Mouse (Mus musculus) embryonic stem cell, embryonic (primary cell): ENCODE data around the gene Kank2.

ENCODE experiments used
- CTCF ChIA-PET, 4 experiments: fragments of 300-600 bp in 2 of 4; fragments of 350-600 bp in 2 of 4; sonication (Branson Sonifier 250); formaldehyde crosslinking; loops; one replicate each; lab custom pipeline; 2022; ENCODE audit warnings: inconsistent platforms in 2 of 4; lab: Charles Lee
- POLR2A ChIA-PET, 4 experiments: fragments of 300-600 bp in 2 of 4; fragments of 350-600 bp in 2 of 4; sonication (Branson Sonifier 250); formaldehyde crosslinking; loops; one replicate each; lab custom pipeline; 2022; ENCODE audit warnings: antibody characterized with exemption in 4 of 4, inconsistent platforms in 1 of 4; lab: Charles Lee

Kank2 gene

GRCm38 (mm10) chr9:21829834-21830460 is 31.4 kb upstream of the Kank2 start:
- POLR2A ChIA-PET, result interaction anchor here in 2 of 4 experiments (0.6 to 1.7 kb wide), 4 partner anchors 9 to 90 kb away, joined by 3 to 7 read pairs (median 3); no protein-coding TSS in a partner anchor
- CTCF ChIA-PET, result no interaction called here

GRCm38 (mm10) chr9:21824366-21824765 is 25.8 kb upstream of the Kank2 start:
- ChIA-PET POLR2A (interaction anchor here (0.5 to 5.4 kb wide), 50 partner anchors 8 to 548 kb away, joined by 3 to 41 read pairs (median 4); partner anchors contain the start of genes Angptl8 (in 3 of the 4), Kank2 (in 3 of the 4), Ldlr (in 2 of the 4) and Ccdc159 (in 1 of the 4)), CTCF (interaction anchor here (0.5 to 1.9 kb wide), 13 partner anchors 10 to 222 kb away, joined by 3 to 9 read pairs (median 4); partner anchors contain the start of gene Spc24 (in 1 of the 4))

- ChIA-PET CTCF (interaction anchor here (0.5 to 1.9 kb wide), 13 partner anchors 9 to 222 kb away, joined by 3 to 9 read pairs (median 4); partner anchors contain the start of gene Spc24 (in 1 of the 4)), POLR2A (interaction anchor here (0.5 to 5.4 kb wide), 44 partner anchors 9 to 549 kb away, joined by 3 to 41 read pairs (median 4); partner anchors contain the start of genes Angptl8 (in 3 of the 4), Kank2 (in 3 of the 4) and Ldlr (in 2 of the 4))
Observed at GRCm38 (mm10) chr9:21823957-21824356, 25.4 kb upstream of the Kank2 start.

GRCm38 (mm10) chr9:21822686-21823085 is 24.1 kb upstream of the Kank2 start:
- ChIA-PET CTCF (interaction anchor here in 2 of 4 experiments (0.7 to 1.3 kb wide), 3 partner anchors 11 to 54 kb away, joined by 3 to 6 read pairs (median 3); no protein-coding TSS in a partner anchor), POLR2A (interaction anchor here in 3 of 4 experiments (0.7 to 5.4 kb wide), 7 partner anchors 12 to 183 kb away, joined by 3 to 41 read pairs (median 5); partner anchors contain the start of gene Angptl8 (in 2 of the 3))

GRCm38 (mm10) chr9:21820183-21820582 is 21.6 kb upstream of the Kank2 start:
- POLR2A ChIA-PET, result interaction anchor here in 3 of 4 experiments (0.6 to 1.3 kb wide), 8 partner anchors 15 to 274 kb away, joined by 3 to 6 read pairs (median 3); partner anchors contain the start of gene Spc24 (in 1 of the 3)
- CTCF ChIA-PET, result interaction anchor here in 2 of 4 experiments (0.6 to 1.7 kb wide), 3 partner anchors 16 to 1367 kb away, joined by 3 to 6 read pairs (median 4); no protein-coding TSS in a partner anchor

GRCm38 (mm10) chr9:21819181-21819729 is 20.7 kb upstream of the Kank2 start:
- CTCF ChIA-PET, result interaction anchor here in 1 of 4 experiments (1.5 kb wide), 1 partner anchor 15 kb away, joined by 3 read pairs; no protein-coding TSS in a partner anchor

GRCm38 (mm10) chr9:21818561-21818960 is 20.0 kb upstream of the Kank2 start:
- ChIA-PET CTCF (interaction anchor here in 2 of 4 experiments (0.7 to 1.5 kb wide), 2 partner anchors 14 to 196 kb away, joined by 3 read pairs; no protein-coding TSS in a partner anchor), POLR2A (interaction anchor here in 2 of 4 experiments (1.0 to 1.7 kb wide), 5 partner anchors 10 to 95 kb away, joined by 3 to 4 read pairs (median 4); partner anchors contain the start of gene Ldlr (in 1 of the 2))

More at GRCm38 (mm10) chr9:21819181-21819729, 20.7 kb upstream of the Kank2 start:
- POLR2A ChIA-PET, result interaction anchor here in 2 of 4 experiments (1.0 to 1.7 kb wide), 4 partner anchors 9 to 96 kb away, joined by 3 to 4 read pairs (median 4); partner anchors contain the start of gene Ldlr (in 1 of the 2)

- CTCF ChIA-PET, result interaction anchor here in 2 of 4 experiments (0.7 to 1.5 kb wide), 2 partner anchors 14 to 195 kb away, joined by 3 read pairs; no protein-coding TSS in a partner anchor
- POLR2A ChIA-PET, result interaction anchor here in 2 of 4 experiments (1.1 to 1.7 kb wide), 5 partner anchors 10 to 94 kb away, joined by 3 to 4 read pairs (median 4); partner anchors contain the start of gene Ldlr (in 1 of the 2)
Observed at GRCm38 (mm10) chr9:21818125-21818524, 19.6 kb upstream of the Kank2 start.

- CTCF ChIA-PET, result interaction anchor here in 1 of 4 experiments (0.6 kb wide), 2 partner anchors 12 to 51 kb away, joined by 3 read pairs; no protein-coding TSS in a partner anchor
- POLR2A ChIA-PET, result interaction anchor here (0.6 to 2.2 kb wide), 14 partner anchors 8 to 93 kb away, joined by 3 to 7 read pairs (median 4); no protein-coding TSS in a partner anchor
Observed at GRCm38 (mm10) chr9:21816716-21817305, 18.3 kb upstream of the Kank2 start.

GRCm38 (mm10) chr9:21811170-21811569 is 12.6 kb upstream of the Kank2 start:
- ChIA-PET CTCF (interaction anchor here (0.6 to 1.5 kb wide), 18 partner anchors 12 to 781 kb away, joined by 3 to 11 read pairs (median 4); partner anchors contain the start of genes Kank2 (in 1 of the 4) and Spc24 (in 1 of the 4)), POLR2A (interaction anchor here (0.5 to 2.0 kb wide), 32 partner anchors 8 to 531 kb away, joined by 3 to 12 read pairs (median 3); partner anchors contain the start of genes Angptl8 (in 1 of the 4), Kank2 (in 1 of the 4) and Ldlr (in 1 of the 4))

GRCm38 (mm10) chr9:21808561-21808960 is 10.0 kb upstream of the Kank2 start:
- ChIA-PET POLR2A (interaction anchor here in 2 of 4 experiments (7.1 to 49.8 kb wide), 2 partner anchors 20 to 45 kb away, joined by 94 to 1056 read pairs; partner anchors contain the start of gene Spc24 (in 1 of the 2)), CTCF (no interaction called here)

- POLR2A ChIA-PET, result interaction anchor here in 2 of 4 experiments (1.0 to 49.8 kb wide), 9 partner anchors 9 to 81 kb away, joined by 3 to 1056 read pairs (median 4); partner anchors contain the start of genes Kank2 (in 2 of the 2) and Spc24 (in 2 of the 2)
- CTCF ChIA-PET, result no interaction called here
Observed at GRCm38 (mm10) chr9:21806976-21807375, 8.4 kb upstream of the Kank2 start.

GRCm38 (mm10) chr9:21806363-21806762 is 7.8 kb upstream of the Kank2 start:
- POLR2A ChIA-PET, result interaction anchor here in 3 of 4 experiments (0.6 to 49.8 kb wide), 15 partner anchors 8 to 83 kb away, joined by 3 to 1056 read pairs (median 4); partner anchors contain the start of genes Kank2 (in 2 of the 3), Spc24 (in 2 of the 3) and Ldlr (in 1 of the 3)
- CTCF ChIA-PET, result interaction anchor here in 2 of 4 experiments (0.7 to 3.3 kb wide), 9 partner anchors 12 to 260 kb away, joined by 3 to 35 read pairs (median 3); partner anchors contain the start of genes Carm1 (in 1 of the 2) and Spc24 (in 1 of the 2)

- CTCF ChIA-PET, result interaction anchor here (0.5 to 3.3 kb wide), 109 partner anchors 9 to 800 kb away, joined by 3 to 35 read pairs (median 4); partner anchors contain the start of genes Ldlr (in 3 of the 4), Spc24 (in 2 of the 4), Angptl8 (in 1 of the 4) and Carm1 (in 1 of the 4)
- POLR2A ChIA-PET, result interaction anchor here (0.6 to 49.8 kb wide), 56 partner anchors 8 to 258 kb away, joined by 3 to 1056 read pairs (median 4); partner anchors contain the start of genes Ldlr (in 3 of the 4), Spc24 (in 3 of the 4), Angptl8 (in 1 of the 4) and Carm1 (in 1 of the 4)
Observed at GRCm38 (mm10) chr9:21803986-21804644, 5.6 kb upstream of the Kank2 start.

GRCm38 (mm10) chr9:21801591-21801990 is 3.0 kb upstream of the Kank2 start:
- POLR2A ChIA-PET, result interaction anchor here in 2 of 4 experiments (1.1 to 49.8 kb wide), 8 partner anchors 14 to 78 kb away, joined by 3 to 1056 read pairs (median 18); partner anchors contain the start of genes Ldlr (in 1 of the 2) and Spc24 (in 1 of the 2)
- CTCF ChIA-PET, result interaction anchor here in 2 of 4 experiments (0.7 to 2.1 kb wide), 2 partner anchors 77 to 174 kb away, joined by 3 to 6 read pairs; no protein-coding TSS in a partner anchor

GRCm38 (mm10) chr9:21801121-21801520 is 2.6 kb upstream of the Kank2 start:
- ChIA-PET POLR2A (interaction anchor here in 3 of 4 experiments (0.8 to 49.8 kb wide), 13 partner anchors 8 to 172 kb away, joined by 3 to 1056 read pairs (median 7); partner anchors contain the start of genes Spc24 (in 2 of the 3) and Ldlr (in 1 of the 3)), CTCF (no interaction called here)
